Mouse (Mus musculus): ENCODE measurements around the gene Snrpg.
A peak's percentile ranks its signal among the peaks of the same experiment; 100 is the strongest.
"Not testable (repeated sequence)": the region's sequence is repeated elsewhere in the genome, so short reads cannot be mapped to it uniquely, and the experiment has no call there.

Snrpg gene

GRCm38 (mm10) chr6:86370764-86371339, at the start of gene Snrpg:
TSS of gene Snrpg (plus strand) at chr6:86371304.
- no peak for DNase-seq

DNA sequence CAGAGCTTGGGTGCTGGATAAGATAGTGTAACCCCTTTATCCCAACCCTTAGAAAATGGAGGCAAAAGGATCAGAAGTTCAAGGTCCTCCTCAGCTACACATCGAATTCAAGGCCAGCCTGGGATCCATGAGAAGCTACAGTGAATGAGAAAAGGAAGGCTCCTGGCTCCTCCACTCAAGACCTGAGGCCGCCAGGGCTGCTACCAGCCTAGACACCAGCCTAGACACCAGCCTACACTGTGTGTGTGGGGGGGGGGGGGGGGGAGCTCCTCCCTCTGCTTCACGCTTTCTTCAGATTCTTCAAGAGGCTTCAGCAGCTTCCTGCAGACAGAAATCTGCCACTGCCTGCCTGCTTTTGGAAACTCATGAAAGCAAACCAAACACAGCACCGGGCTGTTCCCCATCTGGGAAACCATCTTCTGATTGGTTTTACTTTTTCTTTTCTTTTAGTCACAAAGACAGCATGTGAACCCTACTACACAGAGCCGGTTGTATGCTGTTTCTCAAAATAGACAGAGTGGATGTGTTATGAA, 49.0 kb upstream of the Snrpg start:
- DNase-seq = no peak

DNA sequence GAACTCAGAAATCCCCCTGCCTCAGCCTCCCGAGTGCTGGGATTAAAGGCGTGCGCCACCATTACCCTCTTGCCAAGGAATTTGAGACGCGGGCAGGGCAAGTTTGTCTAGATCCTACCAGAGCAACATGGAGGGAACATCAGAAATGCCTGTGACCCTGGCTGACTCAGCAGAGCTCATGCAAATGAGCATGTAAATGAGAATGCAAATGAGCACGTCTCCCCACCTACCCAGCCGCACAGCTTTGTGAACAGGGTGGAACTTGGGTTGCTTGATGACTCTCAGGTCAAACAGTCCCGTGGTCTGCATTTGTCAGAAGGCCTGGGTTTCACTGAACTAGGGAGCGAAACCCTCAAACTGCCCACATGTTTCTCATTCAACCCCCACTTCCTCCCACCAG, 48.1 kb upstream of the Snrpg start:
- DNase-seq = no peak

DNA sequence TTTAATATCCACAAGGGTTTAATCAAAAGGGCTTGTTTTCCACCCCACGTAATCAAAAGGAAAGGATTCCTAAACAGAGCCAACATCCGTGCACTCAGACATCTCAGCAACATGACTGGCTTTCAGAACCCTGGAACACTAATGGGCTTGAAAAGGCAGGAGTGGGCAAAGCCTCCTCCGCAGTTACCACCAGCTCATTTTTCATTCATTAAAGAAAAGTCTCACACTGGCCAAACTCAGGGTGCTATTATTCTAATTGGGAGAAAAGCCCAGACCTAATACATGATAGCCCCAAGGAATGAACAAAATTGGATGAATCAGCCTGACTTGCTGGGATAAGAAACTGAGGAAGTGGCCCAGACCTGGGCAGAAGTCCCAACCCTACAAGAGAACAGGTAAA, 46.7 kb upstream of the Snrpg start:
- DNase-seq = no peak

DNA sequence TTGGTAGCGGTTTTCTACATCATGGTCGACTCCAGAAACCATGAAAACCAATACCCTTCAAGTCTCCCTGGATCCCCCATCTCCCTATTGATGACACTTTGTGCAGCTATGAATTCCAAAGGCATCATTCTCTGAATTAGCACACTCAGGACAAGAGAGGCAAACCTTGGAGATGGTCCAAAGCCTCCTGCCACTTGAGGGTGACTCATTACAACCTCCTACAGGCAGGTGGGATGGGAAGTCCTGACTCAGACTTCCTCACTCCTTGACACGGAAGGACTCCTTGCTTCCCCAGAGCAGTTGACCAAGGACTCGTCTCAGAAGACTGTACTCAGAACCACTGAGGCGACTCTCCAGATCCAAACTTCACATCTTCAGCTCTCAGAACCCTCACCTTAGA, 45.5 kb upstream of the Snrpg start:
- no peak for DNase-seq

- no peak for DNase-seq
These were observed 44.2 kb upstream of the Snrpg start for GRCm38 (mm10) chr6:86326866-86327265.

DNA sequence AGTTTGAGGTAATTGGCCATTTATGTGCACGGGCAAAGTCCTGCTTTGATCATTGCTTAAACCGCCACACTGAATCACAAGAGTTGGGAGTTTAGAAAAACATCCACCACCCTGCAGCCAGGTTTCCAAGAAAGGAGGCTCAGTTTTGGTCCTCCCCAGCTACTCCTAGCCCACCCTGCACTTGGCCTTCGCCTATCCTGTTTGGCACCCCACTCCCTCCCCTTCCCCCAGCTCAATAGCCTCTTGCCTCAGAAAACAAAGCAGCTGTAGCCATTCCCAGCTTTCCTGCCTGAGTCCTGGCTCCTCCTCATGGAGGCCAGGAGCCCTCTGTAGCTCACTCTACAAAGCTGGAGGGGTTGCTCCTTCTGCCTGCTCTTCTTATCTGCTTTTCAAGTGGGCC, 42.7 kb upstream of the Snrpg start:
- no peak for DNase-seq

DNA sequence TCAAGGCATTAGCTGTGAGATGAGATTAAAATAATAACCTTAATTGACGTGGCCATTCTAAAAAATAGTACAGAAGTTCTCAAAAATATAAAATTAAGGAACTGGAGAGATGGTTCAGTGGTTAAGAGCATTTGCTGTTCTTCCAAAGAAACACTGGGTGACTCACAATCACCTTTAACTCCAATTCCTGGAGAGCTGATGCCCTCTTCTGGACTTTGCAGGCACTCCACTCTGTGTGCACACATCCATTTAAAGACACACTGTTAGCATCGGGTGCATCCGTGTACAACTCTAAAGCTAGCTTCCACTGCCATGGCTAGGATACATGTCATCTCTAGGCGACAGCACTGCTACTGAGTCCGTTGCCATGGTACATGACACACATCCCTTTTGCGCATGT, 41.2 kb upstream of the Snrpg start:
- no peak for DNase-seq

DNA sequence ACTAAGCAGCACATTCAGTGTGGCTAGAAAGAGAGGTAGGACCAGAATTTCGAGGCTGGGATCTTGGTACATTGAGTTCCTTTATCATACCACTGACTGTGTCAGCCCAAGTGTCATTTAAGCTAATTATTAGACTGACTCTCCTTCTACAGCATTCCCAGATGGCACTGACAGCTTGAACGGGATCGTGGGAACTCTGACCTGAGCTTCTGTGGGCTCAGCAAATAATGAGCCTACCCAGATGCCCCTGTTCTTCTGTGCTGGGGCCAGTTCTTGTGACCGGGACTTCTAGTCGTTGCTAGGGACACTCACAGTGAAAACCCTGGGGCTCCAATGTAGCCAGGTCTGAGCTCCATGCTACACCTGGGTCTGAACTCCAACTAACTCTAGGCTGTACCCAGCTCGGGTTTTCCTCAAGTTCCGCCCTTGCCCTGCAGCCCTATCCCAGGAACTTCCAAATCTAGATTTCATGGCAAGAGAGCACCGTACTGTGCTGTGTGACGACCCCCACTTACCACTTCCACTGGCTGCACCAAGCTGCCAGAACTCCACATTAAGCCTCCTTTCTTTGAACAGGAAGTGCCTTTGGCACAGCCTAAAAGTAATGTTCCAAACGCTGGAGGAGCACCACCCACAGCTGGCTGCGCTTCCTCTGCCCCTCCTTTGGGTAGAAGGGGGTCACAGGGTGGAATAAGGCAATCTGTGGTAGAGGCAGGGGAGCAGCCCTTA, 35.8 kb upstream of the Snrpg start:
- DNase-seq = no peak

DNA sequence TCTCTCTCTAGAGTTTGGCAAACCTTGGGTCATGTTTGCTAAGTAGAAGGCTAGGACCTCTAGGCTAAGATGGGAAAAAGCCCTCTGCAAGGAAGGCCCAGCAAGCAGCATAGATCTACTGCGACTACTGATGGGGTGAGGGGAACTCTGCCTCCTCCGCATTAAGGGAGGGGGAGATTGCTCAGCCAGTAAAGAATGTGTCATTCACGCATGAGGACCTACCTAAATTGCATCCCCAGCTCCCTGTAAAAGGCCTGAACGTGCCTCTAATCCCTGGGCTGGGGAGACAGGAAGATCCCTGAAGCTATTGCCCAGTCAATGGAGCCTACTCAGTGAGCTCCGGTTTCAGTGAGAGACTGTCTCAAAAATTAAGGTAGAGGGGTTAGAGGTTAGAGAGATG, 35.2 kb upstream of the Snrpg start:
- DNase-seq = no peak

DNA sequence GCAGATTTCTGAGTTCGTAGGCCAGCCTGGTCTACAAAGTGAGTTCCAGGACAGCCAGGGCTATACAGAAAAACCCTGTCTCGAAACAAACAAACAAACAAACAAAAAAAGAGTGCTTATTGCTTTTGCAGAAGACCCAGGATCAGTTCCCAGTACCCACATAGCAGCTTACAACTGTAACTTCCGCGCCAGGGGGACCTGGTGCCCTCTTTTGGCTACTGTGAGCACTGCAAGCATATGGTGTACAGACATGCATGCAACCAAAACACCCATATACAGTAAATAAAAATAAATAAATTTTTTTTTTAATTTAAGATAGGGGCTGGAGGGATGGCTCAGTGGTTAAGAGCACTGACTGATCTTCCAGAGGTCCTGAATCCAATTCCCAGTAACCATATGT, 34.8 kb upstream of the Snrpg start:
- DNase-seq = not testable (repeated sequence)

DNA sequence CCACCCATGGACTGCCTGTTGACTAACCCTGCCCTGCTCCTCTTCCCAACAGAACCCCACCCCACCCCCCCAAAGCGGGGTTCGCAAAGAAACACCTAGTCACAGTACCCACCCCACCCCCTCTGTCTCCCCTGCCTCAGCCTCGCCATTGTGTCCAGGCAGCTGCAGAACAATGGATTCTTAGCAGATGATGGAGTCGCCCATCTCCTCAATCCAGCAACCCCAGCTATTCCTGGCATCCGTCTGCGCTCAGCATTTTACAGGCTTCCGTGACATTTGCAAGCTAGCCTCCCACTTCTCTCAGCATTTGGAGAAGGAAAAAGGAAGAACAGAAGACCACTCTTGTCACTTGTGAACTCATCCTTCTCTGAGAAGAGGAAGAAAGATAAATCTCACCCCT, 27.4 kb upstream of the Snrpg start:
- no peak for DNase-seq

- no peak for DNase-seq
These were observed 25.0 kb upstream of the Snrpg start for GRCm38 (mm10) chr6:86346063-86346462.

DNA sequence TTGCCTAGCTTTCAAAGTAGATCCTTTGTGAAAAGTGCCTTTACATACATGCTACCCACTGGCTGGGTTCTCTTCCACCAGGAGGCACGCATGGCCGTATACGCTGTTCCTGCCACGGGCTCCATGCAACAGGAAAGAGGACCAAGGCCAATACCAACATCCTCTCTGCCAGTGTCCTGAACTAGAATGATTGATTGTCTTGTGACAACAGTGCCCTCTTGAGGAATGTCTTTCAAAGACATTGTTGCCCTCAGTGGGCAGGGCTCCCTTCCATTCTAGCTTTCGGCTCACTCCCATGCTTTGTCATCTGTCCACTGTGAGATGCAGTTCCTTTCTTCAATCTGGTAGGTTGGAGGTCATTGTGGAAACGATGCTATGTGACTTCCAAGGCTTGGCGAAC, 21.8 kb upstream of the Snrpg start:
- no peak for DNase-seq

DNA sequence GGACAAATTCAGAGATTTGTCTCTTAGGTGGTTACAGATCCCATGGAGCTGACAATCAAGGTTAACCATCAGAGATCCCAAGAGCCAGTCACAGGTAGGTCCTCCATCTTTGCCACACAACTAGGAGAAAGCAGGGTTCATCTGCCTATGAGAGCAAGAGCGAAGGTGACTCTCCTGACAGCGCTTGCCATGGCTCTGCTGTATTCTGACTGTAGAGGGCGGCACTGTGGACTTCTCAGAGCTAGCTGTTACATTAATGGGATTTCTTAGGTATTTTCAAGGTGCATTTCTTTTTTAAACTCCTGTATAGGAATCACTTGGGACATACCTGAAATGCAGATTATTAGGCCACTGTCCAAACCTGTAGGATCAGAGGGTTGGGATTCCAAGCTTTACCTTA, 16.2 kb upstream of the Snrpg start:
- DNase-seq = no peak

- DNase-seq = peak; percentile 57
These were observed 14.1 kb upstream of the Snrpg start for GRCm38 (mm10) chr6:86356956-86357355.

DNA sequence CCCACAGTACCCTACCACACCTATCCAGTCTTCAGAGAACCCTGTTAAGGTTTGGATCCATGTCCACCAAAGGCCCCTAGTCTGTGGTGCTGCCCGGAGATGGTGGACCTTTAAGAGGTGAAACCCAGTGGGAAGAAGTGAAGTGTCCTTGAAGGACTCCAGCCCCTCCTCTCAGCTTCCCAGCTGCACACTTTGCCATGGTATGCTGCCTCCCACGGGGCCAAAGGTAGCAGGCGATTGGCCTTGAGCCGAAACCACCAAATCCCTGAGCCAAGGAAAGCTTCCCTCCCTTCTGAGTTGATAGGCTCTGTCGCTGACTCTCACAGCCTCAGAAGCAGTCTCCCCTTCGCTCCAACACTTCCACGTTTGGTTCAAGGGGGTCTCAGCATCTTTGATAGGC, 10.4 kb upstream of the Snrpg start:
- DNase-seq = no peak

- no peak for DNase-seq
These were observed 9.7 kb upstream of the Snrpg start for GRCm38 (mm10) chr6:86361373-86361772.

- peak; percentile 80 for DNase-seq
These were observed 6.5 kb upstream of the Snrpg start for GRCm38 (mm10) chr6:86364442-86365141.

- DNase-seq = peak; percentile 94
These were observed 5.6 kb upstream of the Snrpg start, which contains the start of gene Fam136a for GRCm38 (mm10) chr6:86365371-86366124. TSS of gene Fam136a (plus strand) at chr6:86365646.

GRCm38 (mm10) chr6:86366125-86366852, 4.8 kb upstream of the Snrpg start:
- DNase-seq = peak; percentile 28

GRCm38 (mm10) chr6:86366853-86367249, 4.3 kb upstream of the Snrpg start:
- no peak for DNase-seq

DNA sequence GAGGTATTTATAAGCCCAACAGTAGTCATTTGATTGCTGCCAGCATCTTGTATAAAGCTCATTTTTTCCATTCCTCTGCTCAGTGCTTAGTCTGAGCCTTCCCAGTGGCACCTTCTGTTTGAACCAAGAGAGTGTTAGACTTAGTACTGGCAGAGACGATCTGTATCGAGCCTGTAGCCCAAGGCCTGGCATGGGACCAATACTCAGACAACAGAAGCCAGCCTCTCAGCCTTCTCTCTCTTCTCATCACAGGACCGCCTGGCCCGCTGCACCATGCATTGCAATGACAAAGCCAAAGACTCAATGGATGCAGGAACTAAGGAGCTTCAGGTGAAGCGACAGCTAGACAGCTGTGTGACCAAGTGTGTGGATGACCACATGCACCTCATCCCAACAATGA, 2.6 kb upstream of the Snrpg start:
- DNase-seq = no peak

Measured in thymus, postnatal 25 days (tissue).